18 mouse cellular contexts compared by ENCODE assay signal in the genomic region with DNA sequence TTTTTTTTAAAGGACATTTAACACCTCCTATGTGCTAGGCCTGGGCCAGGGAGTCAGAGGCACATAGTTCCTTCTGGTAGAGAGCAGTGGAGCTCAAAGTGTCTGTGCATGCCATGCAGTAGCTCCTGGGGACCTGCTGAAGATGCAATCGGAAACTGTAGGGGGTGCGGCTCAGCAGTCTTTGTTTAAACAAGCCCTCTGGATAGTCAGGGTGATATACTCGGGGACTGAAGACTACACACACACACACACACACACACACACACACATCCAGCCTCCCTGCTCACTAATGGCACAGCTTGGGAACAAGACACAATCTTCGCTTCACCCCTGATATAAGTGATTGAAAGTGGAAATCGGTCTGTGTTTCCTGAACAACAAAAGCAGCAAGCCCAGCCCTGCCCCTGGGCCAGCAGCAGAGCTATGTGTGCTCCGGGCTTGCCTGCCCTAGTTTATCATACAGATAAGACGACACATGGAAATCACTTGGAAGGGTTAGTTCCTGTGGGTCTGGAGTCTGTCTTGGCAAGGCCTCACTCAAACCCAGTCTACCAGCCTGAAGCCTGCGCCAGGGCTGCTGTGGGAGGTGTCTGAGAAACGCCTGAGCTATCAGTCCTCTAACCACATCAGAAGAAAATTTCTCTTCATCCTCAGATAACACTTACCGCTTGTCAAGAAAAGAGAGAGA. TPM values are rescaled to one million over a fixed set of nuclear protein-coding genes. Genes with fewer than 3 reads are reported as not detected.
A peak's percentile ranks its signal among the peaks of the same experiment; 100 is the strongest.
DNase-seq lines count a peak whose midpoint lies in the region; ATAC-seq and TF ChIP-seq lines count a peak whose summit lies in the region.
"Had no signal": no experiment of that assay in that cellular context is flagged by ENCODE, and none has a peak within 500 bp of the region (broad histone marks: within the 10 kb centered on the region; RNA-seq: fewer than 3 reads in every experiment).

No protein-coding gene starts in this region.

- no peak overlapping the region for H3K4me2 ChIP-seq in forebrain, postnatal 0 days (ENCODE audit: low read depth)
- H3K4me2 ChIP-seq in forebrain, embryonic 16.5 days (ENCODE audit: low read length), result no peak overlapping the region
- no peak overlapping the region for H3K4me2 ChIP-seq in lung, embryonic 16.5 days (ENCODE audit: low read depth, low read length)
- H3K4me2 ChIP-seq in heart, embryonic 14.5 days (ENCODE audit: low read length), result peak overlapping the region; percentile 31; the same call in 1 of the 2 replicates
- H3K4me2 ChIP-seq: hindbrain, embryonic 12.5 days; neural tube, embryonic 15.5 days had no signal

- 51% methylated on average over 10 of the region's 10 CpGs for WGBS in forebrain, postnatal 0 days
- WGBS in forebrain, embryonic 16.5 days, result 58% methylated on average over 10 of the region's 10 CpGs
- 13% methylated on average over 10 of the region's 10 CpGs for WGBS in lung, embryonic 16.5 days
- 34% methylated on average over 10 of the region's 10 CpGs for WGBS in lung, adult 2 months
- WGBS in heart, embryonic 14.5 days, result 3% methylated on average over 10 of the region's 10 CpGs

- 0 out of 2 replicates have a peak overlapping the region, but pooled peaks have one; percentile 7 for H3K9ac ChIP-seq in forebrain, postnatal 0 days
- no peak overlapping the region for H3K9ac ChIP-seq in forebrain, embryonic 16.5 days (replicated peaks; ENCODE audit: low read depth, low read length)
- no peak overlapping the region for H3K9ac ChIP-seq in lung, embryonic 16.5 days (ENCODE audit: low read length)
- H3K9ac ChIP-seq in heart, embryonic 14.5 days (ENCODE audit: low read length), result peak overlapping the region; percentile 21; the same call in 1 of the 2 replicates
- H3K9ac ChIP-seq: hindbrain, embryonic 12.5 days; neural tube, embryonic 15.5 days had no signal

- no peaks in the 10 kb centered on the region for H3K4me1 ChIP-seq in forebrain, postnatal 0 days (ENCODE audit: insufficient read depth)
- no peaks in the 10 kb centered on the region for H3K4me1 ChIP-seq in forebrain, embryonic 16.5 days (replicated peaks; ENCODE audit: control insufficient read depth, insufficient read depth, low read length)
- H3K4me1 ChIP-seq in lung, embryonic 16.5 days (replicated peaks; ENCODE audit: control insufficient read depth, insufficient read depth, low read length), result peaks cover 4% of the 10 kb centered on the region; the same call in 1 of the 2 replicates
- peaks cover 3% of the 10 kb centered on the region; the same call in 1 of the 2 replicates for H3K4me1 ChIP-seq in lung, adult 2 months (ENCODE audit: control insufficient read depth, insufficient read depth, low read length)
- H3K4me1 ChIP-seq in heart, embryonic 14.5 days (ENCODE audit: control insufficient read depth in 2 of 2, insufficient read depth in 2 of 2, low read length in 2 of 2), result peaks cover 7 to 15% of the 10 kb centered on the region in 2 experiments
- H3K4me1 ChIP-seq: neural tube, embryonic 15.5 days had no signal

- H3K36me3 ChIP-seq in forebrain, postnatal 0 days (ENCODE audit: insufficient read depth), result no peaks in the 10 kb centered on the region
- no peaks in the 10 kb centered on the region for H3K36me3 ChIP-seq in forebrain, embryonic 16.5 days (ENCODE audit: control insufficient read depth, insufficient read depth)
- no peaks in the 10 kb centered on the region for H3K36me3 ChIP-seq in lung, embryonic 16.5 days (ENCODE audit: control insufficient read depth, insufficient read depth, low read length)
- H3K36me3 ChIP-seq in heart, embryonic 14.5 days (ENCODE audit: control insufficient read depth, insufficient read depth, low read length), result no peaks in the 10 kb centered on the region
- H3K36me3 ChIP-seq: forebrain, embryonic 10.5 days; hindbrain, embryonic 12.5 days; neural tube, embryonic 15.5 days had no signal

- no peak for TF ChIP-seq CTCF in forebrain, postnatal 0 days (IDR thresholded peaks at IDR 0.05; ENCODE audit: low read depth)
- no peak for TF ChIP-seq CTCF in lung, adult 2 months (IDR thresholded peaks at IDR 0.05; ENCODE audit: insufficient read depth, low read length)

- no peaks in the 10 kb centered on the region for H3K9me3 ChIP-seq in forebrain, postnatal 0 days (ENCODE audit: low read length)
- no peaks in the 10 kb centered on the region for H3K9me3 ChIP-seq in forebrain, embryonic 16.5 days (ENCODE audit: control insufficient read depth, low read length)
- no peaks in the 10 kb centered on the region for H3K9me3 ChIP-seq in lung, embryonic 16.5 days (ENCODE audit: control insufficient read depth, low read length)
- H3K9me3 ChIP-seq in heart, embryonic 14.5 days (ENCODE audit: control insufficient read depth, low read length), result no peaks in the 10 kb centered on the region
- H3K9me3 ChIP-seq: forebrain, embryonic 10.5 days; hindbrain, embryonic 12.5 days; neural tube, embryonic 15.5 days had no signal

- no peak for TF ChIP-seq POLR2A in lung, adult 2 months (IDR thresholded peaks at IDR 0.05; ENCODE audit: borderline replicate concordance, extremely low read depth, low read depth, low read length)

- H3K27ac ChIP-seq in forebrain, postnatal 0 days (ENCODE audit: low read depth, low read length), result no peak overlapping the region
- no peak overlapping the region for H3K27ac ChIP-seq in forebrain, embryonic 16.5 days (ENCODE audit: low read length)
- 0 out of 2 replicates have a peak overlapping the region, but pooled peaks have one; percentile 5 for H3K27ac ChIP-seq in lung, embryonic 16.5 days (ENCODE audit: low read length)
- 0 out of 4 replicates have a peak overlapping the region, but pooled peaks of 1 of the 2 experiments have one; percentile 30 for H3K27ac ChIP-seq in heart, embryonic 14.5 days (replicated peaks in 1 of 2; ENCODE audit: control insufficient read depth in 1 of 2, insufficient read depth in 1 of 2, low read depth in 2 of 2, low read length in 2 of 2)
- H3K27ac ChIP-seq: forebrain, embryonic 10.5 days; gastrocnemius, adult 2 months; hindbrain, embryonic 12.5 days; neural tube, embryonic 15.5 days had no signal

- ATAC-seq in forebrain, postnatal 0 days, result no peak
- no peak for ATAC-seq in forebrain, embryonic 16.5 days
- peak; percentile 34 for ATAC-seq in lung, embryonic 16.5 days (ENCODE audit: low read depth)
- peak; percentile 82 for ATAC-seq in heart, embryonic 14.5 days (ENCODE audit: insufficient number of reproducible peaks, insufficient read depth, low FRiP score, low read depth)

- H3K27me3 ChIP-seq in forebrain, postnatal 0 days (ENCODE audit: insufficient read depth, low read length), result no peaks in the 10 kb centered on the region
- no peaks in the 10 kb centered on the region for H3K27me3 ChIP-seq in forebrain, embryonic 16.5 days (replicated peaks; ENCODE audit: control insufficient read depth, insufficient read depth, low read length)
- H3K27me3 ChIP-seq in lung, embryonic 16.5 days (ENCODE audit: control insufficient read depth, insufficient read depth, low read depth, low read length), result no peaks in the 10 kb centered on the region
- peaks cover 66% of the 10 kb centered on the region for H3K27me3 ChIP-seq in heart, embryonic 14.5 days (ENCODE audit: control insufficient read depth, insufficient read depth, low read length)
- H3K27me3 ChIP-seq: hindbrain, embryonic 12.5 days; neural tube, embryonic 15.5 days had no signal

- H3K4me3 ChIP-seq in forebrain, postnatal 0 days (ENCODE audit: low read depth, low read length), result no peak overlapping the region
- H3K4me3 ChIP-seq in forebrain, embryonic 16.5 days (replicated peaks; ENCODE audit: low read length), result no peak overlapping the region
- no peak overlapping the region for H3K4me3 ChIP-seq in lung, embryonic 16.5 days (ENCODE audit: low read length)
- no peak overlapping the region for H3K4me3 ChIP-seq in lung, adult 2 months (replicated peaks; ENCODE audit: extremely low read depth, low read depth, low read length)
- no peak overlapping the region for H3K4me3 ChIP-seq in heart, embryonic 14.5 days (ENCODE audit: control insufficient read depth in 1 of 2, insufficient read depth in 1 of 2, low read depth in 1 of 2, low read length in 2 of 2)
- H3K4me3 ChIP-seq: forebrain, embryonic 10.5 days; gastrocnemius, adult 2 months; hindbrain, embryonic 12.5 days; neural tube, embryonic 15.5 days had no signal

- DNase-seq in forebrain, postnatal 0 days, result no peak
- DNase-seq in lung, adult 2 months, result no peak
- DNase-seq in lung, postnatal 36 days, result peak; percentile 41
- DNase-seq in gastrocnemius, postnatal 25 days, result no peak
- no peak for DNase-seq in adipocyte (ENCODE audit: low spot score)
- DNase-seq: B cell, adult 2 months; cerebellum, adult 18-20 months; gastrocnemius, adult 2 months; kidney, adult 18-20 months; right cerebral cortex, postnatal 25 days; thymus, postnatal 36 days had no signal

RNA-seq across cellular contexts. Expression of a gene that starts 27.6 kb away (rescaled TPM):
- total RNA-seq in forebrain, postnatal 0 days (2014; rRNA removed), result 1,756 and 1,892 TPM in 2 replicates
- 1,681 and 1,809 TPM in 2 replicates for polyA plus RNA-seq in forebrain, postnatal 0 days (2015; fragmentation: Nextera tagmentation; extraction: Ambion mirVana)
- polyA plus RNA-seq in forebrain, embryonic 16.5 days (2015; fragmentation: Nextera tagmentation; extraction: Ambion mirVana), result 1,188 and 1,480 TPM in 2 replicates
- 59.2 and 62.0 TPM in 2 replicates for polyA plus RNA-seq in lung, embryonic 16.5 days (2015; fragmentation: Nextera tagmentation; extraction: Ambion mirVana)
- polyA plus RNA-seq in lung, adult 2 months (2012; rRNA removed), result 8.0 and 9.3 TPM in 2 replicates
- 113 and 147 TPM in 2 replicates for polyA plus RNA-seq in heart, embryonic 14.5 days (2014; fragmentation: Nextera tagmentation; extraction: Ambion mirVana)
- 1 to 10 TPM; 4.2 to 6.2 TPM for total RNA-seq in gastrocnemius, postnatal 25 days (2021)
- total RNA-seq: monocyte, adult 5-6 weeks had no signal

RNA-seq across cellular contexts. Expression of a gene that starts 42.2 kb away (rescaled TPM):
- 114 and 133 TPM in 2 replicates for total RNA-seq in forebrain, postnatal 0 days (2014; rRNA removed)
- 49.5 and 62.8 TPM in 2 replicates for polyA plus RNA-seq in forebrain, postnatal 0 days (2015; fragmentation: Nextera tagmentation; extraction: Ambion mirVana)
- 81.0 and 91.4 TPM in 2 replicates for polyA plus RNA-seq in forebrain, embryonic 16.5 days (2015; fragmentation: Nextera tagmentation; extraction: Ambion mirVana)
- polyA plus RNA-seq in lung, embryonic 16.5 days (2015; fragmentation: Nextera tagmentation; extraction: Ambion mirVana), result 97.4 and 109 TPM in 2 replicates
- polyA plus RNA-seq in lung, adult 2 months (2012; rRNA removed), result 156 and 242 TPM in 2 replicates
- 28.2 and 30.9 TPM in 2 replicates for polyA plus RNA-seq in heart, embryonic 14.5 days (2014; fragmentation: Nextera tagmentation; extraction: Ambion mirVana)
- 100 to 1,000 TPM in 1 of 2 experiments, 10 to 100 TPM in 1; 94.9 to 110 TPM for total RNA-seq in gastrocnemius, postnatal 25 days (2021)
- total RNA-seq: monocyte, adult 5-6 weeks had no signal

Comparison
In these comparisons a context has a peak if more than half of its experiments do, and no peak if none do; other contexts are left out.
1. H3K9ac ChIP-seq: peak in forebrain, postnatal 0 days (single experiment) and heart, embryonic 14.5 days (single experiment); none in forebrain, embryonic 16.5 days (single experiment) and lung, embryonic 16.5 days (single experiment).
2. ATAC-seq: peak in lung, embryonic 16.5 days (single experiment) and heart, embryonic 14.5 days (single experiment); none in forebrain, postnatal 0 days (single experiment) and forebrain, embryonic 16.5 days (single experiment).